1 mouse cellular context compared by ENCODE assay signal in genomic region chr11:97782564-97782895, GRCm38 (mm10).
A peak's percentile ranks its signal among the peaks of the same experiment; 100 is the strongest.
TF ChIP-seq lines count a peak whose summit lies in the region.

No protein-coding gene starts in this region.

TF ChIP-seq in MEL, 35 proteins besides CTCF, POLR2A, EP300 and RAD21 (continued from another document):
- TF ChIP-seq SIN3A (IDR thresholded peaks at IDR 0.05; ENCODE audit: low read length) (peak; percentile 2; the same call in 1 of the 2 replicates), POLR2AphosphoS2 (IDR thresholded peaks at IDR 0.05; ENCODE audit: low read length) (no peak), MYC (IDR thresholded peaks at IDR 0.05; ENCODE audit: low read depth, low read length) (no peak; the same call in 1 of the 2 replicates), ZMIZ1 (IDR thresholded peaks at IDR 0.05; ENCODE audit: low read depth, low read length) (peak; percentile 25; the same call in 1 of the 2 replicates), NELFE (IDR thresholded peaks at IDR 0.05; ENCODE audit: low read depth, low read length) (no peak), NRF1 (IDR thresholded peaks at IDR 0.05; ENCODE audit: insufficient read depth, low read depth, low read length, poor library complexity, severe bottlenecking) (no peak), GATA1 (IDR thresholded peaks at IDR 0.05; ENCODE audit: low read depth, low read length) (no peak), USF1 (IDR thresholded peaks at IDR 0.05; ENCODE audit: low read depth, low read length) (no peak), CHD2 (IDR thresholded peaks at IDR 0.05; ENCODE audit: low read length) (no peak)
